Mouse (Mus musculus) common myeloid progenitor, adult 5-6 weeks (primary cell): ENCODE data around the gene Chil6. TPM values are rescaled to one million over a fixed set of nuclear protein-coding genes. Genes with fewer than 3 reads are reported as not detected.
A peak's percentile ranks its signal among the peaks of the same experiment; 100 is the strongest.

Source experiments
- ATAC-seq: replicated peaks from 2 replicates; pipeline ENCODE4 v1.8.0; 2016; ENCODE audit warnings: low read depth, mild to moderate bottlenecking, moderate TSS enrichment, inconsistent platforms; ENCODE audit not compliant: poor library complexity, severe bottlenecking
- total RNA-seq: library from RNA; stranded (forward); fragments of 200-1000, 187-1606 nt; gene quantifications from 2 replicates; pipeline ENCODE4 v1.2.3, GENCODE M21; 2017

Chil6 gene
- total RNA-seq, result not detected in 2 replicates

DNA sequence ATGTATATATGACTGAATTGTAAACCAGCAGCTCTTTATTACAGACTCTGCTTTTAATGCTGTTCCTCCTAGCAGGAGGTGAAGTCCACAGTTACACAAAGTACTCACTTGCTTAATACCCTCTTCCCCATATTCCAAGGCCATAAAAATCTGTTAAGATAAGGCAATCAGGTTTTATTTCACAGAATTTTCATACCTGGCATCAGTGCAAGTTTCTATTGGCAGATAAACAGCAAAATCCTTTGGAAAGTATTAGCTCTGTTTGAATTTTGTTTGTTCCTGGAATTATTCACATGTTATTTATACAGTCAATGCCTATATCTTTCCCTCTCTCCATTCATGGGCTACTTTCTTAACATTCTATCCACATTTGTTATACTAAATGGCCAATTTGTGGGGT is at the start of gene Chil6:
TSS of gene Chil6 (minus strand) at position 101 of the 400 bp plus-strand sequence.
- no peak for ATAC-seq

DNA sequence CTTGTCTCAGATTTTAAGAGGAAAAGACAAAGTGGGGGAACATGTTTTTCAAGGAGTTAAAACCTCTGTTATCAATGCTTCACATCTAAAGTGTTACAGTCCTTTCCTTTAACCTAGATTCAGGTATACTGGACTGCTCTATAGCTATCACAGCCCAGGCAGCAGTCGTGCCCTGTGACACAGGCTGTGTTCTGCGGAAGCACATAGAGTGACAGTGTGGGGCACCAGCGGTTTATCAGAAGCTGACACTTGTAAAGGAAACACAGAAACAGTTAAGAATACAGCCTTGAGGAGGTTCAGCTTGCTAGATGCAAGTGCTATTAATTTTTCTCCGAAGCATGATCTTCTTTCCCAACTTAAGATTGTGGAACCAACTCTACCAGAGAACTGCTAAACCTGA is 46.6 kb upstream of the Chil6 start:
- ATAC-seq, result peak; percentile 67

DNA sequence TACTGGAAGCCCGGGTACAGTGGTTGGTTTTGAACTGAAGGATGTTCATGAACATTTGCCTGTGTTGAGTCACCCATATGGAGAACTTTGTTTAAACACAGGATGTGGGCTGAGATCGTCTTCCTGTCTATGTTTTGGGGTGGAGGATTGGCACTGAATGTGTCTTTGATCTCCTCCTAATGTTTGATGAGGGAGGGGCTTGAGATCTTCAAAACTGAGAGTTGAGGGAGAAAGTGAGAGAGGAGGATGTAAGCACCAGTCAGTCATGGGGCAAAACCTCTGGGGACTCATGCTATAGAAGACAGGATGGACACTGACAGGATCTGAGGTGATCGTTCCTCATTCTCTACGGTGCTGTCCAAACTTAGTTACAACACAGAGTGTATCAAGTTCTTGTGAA is 43.6 kb upstream of the Chil6 start:
- peak; percentile 59 for ATAC-seq

DNA sequence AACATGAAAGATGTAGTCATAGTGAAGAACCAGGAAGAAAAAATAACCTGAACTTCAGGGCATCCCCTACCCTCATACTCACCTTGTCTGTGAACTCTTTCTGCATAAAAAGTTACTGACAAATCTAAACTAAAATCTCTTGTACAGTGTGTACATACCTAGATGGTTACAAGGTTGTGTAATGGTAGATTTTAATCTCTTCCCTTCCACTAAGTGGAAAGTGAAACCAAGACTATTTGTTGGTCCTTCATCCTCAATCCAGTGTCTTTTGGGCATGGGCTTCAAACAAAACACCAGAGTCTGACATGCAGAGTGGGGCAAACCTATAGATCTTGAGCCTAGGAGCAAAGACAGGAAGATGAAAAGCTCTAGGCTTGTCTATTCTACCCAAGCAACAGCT is 43.0 kb upstream of the Chil6 start:
- ATAC-seq, result no peak

DNA sequence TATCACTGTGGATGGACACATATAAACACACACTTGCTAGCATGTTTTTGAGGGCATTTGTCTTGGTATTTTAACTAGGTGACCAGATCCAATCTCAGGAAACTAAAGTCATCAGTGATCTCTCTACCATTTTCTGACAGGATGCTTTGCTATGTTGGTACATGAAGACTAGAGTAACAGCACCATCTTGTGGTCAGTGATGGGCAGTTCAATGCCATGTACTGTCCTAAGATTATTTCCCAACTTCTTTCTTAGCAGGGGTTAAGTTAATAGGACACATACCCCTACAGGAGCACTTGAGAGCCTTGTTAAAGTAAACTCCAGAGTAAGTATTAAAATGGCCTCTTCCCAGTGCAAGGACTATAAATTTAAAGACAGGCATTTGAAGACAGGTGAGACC is 42.6 kb upstream of the Chil6 start:
- peak; percentile 88 for ATAC-seq

Other genes starting within 250 kb of the Chil6 start
- 28.7 and 30.6 TPM in 2 replicates for gene Chil3, start 238.6 kb downstream of the Chil6 start, total RNA-seq
- not detected in 2 replicates for gene Chil4, start 186.7 kb downstream of the Chil6 start, total RNA-seq
- gene Dennd2d, start 76.2 kb upstream of the Chil6 start, total RNA-seq, result 16.2 and 18.0 TPM in 2 replicates
- gene Dram2, start 141.6 kb upstream of the Chil6 start, total RNA-seq, result 14.1 and 21.6 TPM in 2 replicates
- 47.6 and 57.6 TPM in 2 replicates for gene Cept1, start 141.6 kb upstream of the Chil6 start, total RNA-seq